Mouse (Mus musculus) urinary bladder, postnatal 25 days (tissue): ENCODE measurements at regions not wholly inside any gene's neighbourhood (a gene's known extent, or its start where the extent isn't known, plus 50 kb on each side); places are given as distances from the start of the nearest gene placed in this dataset.

Source experiments
- DNase-seq: peaks from one replicate; pipeline ENCODE4 v3.0.0; 2022; ENCODE audit warnings: low spot score

DNA sequence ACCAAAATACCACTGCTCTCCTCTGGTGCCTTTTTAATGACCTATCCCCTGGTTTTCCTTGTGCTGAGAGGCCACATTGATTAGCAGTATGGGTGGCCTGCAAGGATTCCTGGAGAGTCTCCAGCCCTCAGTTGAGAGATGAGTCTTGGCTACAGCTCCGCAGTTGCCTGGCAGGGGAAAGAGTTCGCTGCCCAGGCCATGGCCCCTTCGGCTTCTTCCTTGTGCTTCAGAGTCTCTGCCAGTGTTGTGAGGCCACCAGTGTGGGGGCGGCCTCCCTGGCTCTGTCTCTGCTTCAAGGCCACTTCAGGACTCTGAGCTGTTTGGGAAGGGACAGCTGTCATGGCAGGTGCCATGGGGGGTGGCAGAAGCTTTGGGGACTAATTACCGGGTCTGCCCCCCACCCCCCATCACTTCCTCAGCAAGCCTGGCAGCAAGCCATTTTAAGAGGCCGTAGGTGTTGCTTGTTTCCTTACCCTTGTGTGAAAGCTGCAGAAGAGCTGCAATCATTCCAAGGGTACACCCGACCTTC is 85.8 kb upstream of the Gria1 start:
- no peak for DNase-seq

DNA sequence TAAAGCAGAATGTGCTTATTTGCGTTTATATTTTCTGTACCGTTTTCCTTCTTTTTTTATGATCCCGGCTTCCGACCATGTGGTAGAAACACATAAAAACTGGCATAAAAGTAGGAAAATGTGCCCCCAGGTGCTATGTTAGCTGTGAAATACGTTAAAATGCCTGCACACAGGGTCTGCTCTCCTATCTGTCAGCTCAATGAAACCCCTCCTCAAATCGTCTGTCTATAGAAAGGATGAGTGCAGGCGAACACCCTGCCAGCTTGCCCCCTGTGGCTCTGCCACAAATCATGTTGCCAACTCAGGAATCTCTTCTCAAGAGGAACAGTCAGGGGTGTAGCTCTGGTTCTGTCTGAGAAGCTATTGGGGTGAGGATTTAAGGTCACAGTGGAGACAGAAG is 78.4 kb upstream of the Gria1 start:
- no peak for DNase-seq

DNA sequence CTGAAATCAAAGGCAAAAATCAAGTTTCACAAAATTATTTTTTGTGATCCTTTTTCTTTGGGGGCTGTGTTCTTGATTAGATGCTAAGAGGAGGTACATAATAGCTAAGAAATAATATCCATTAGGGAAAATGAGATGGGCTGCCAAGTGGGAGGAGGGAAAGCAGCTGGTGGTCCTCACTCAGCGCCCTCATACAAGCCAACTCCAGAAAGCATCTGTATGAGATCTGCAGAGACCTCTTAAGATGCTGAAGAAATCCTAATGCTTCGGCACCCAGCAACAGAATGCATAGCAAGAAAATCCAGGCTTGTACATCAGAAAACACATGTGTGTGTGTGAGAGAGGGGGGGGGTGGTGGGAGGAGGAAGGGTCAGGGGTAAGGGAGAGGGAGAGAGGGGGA is 58.8 kb upstream of the Gria1 start:
- no peak for DNase-seq

DNA sequence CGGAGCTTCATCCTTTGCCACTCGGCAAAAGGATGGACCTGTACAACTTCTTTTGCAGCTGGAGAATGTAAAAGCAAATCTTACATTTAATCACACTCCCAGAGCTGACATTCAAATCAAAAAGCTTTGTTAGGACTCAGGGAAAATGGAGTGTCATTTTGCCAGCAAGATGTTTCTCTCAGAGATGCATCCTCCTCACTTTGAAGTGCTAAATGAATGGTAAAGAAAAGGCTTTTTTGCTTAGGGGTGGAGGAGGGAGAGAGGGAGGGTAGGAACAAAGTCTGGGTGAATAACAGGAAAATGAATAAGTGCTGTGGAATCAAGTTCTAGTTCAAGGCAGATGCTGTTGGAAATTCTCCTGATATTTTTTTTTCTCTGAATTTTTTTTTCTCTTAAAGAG is 53.4 kb upstream of the Gria1 start:
- no peak for DNase-seq
